Mouse (Mus musculus) brown adipose tissue, adult 24 weeks (tissue): ENCODE measurements at regions not wholly inside any gene's neighbourhood (a gene's known extent, or its start where the extent isn't known, plus 50 kb on each side); places are given as distances from the start of the nearest gene placed in this dataset.
"Not testable (repeated sequence)": the region's sequence is repeated elsewhere in the genome, so short reads cannot be mapped to it uniquely, and the experiment has no call there.

ENCODE experiments used
- H3K27ac ChIP-seq: fragments of 200-500 bp; replicated peaks from 2 replicates; pipeline ENCODE4 v1.5.1; 2012; ENCODE audit warnings: low read depth, mild to moderate bottlenecking, low read length
- H3K4me1 ChIP-seq: fragments of 200-500 bp; 2 replicates; pipeline ENCODE4 v1.6.1; 2012; ENCODE audit warnings: low read length, mixed read lengths; ENCODE audit not compliant: control insufficient read depth, insufficient read depth, insufficient read length
- H3K4me3 ChIP-seq: fragments of 200-500 bp; 2 replicates; pipeline ENCODE4 v1.5.1; 2012; ENCODE audit warnings: low read depth, mild to moderate bottlenecking, low read length, moderate library complexity; ENCODE audit not compliant: insufficient read depth

DNA sequence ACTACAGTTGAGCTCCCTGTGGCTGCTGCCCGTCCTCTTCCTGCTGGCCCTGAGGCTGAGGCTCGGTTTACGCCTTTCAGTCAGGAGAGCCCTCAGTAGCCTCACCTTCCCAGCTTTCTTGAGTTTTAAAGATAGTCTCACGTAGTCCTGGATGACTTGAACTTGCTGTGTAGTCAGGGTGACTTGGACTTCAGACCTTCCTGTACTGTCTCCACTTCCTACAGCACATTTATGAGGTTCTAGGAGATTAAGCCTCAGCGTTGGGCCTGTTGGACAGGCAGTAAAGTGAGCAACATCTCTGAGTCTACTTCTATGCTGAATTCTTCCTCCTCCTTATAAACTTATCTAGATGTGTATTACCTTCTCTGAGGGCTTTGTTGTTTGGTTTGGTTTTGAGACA, 546.2 kb downstream of the Zfp704 start:
- Histone ChIP-seq H3K4me3 (no peak overlapping the region), H3K27ac (no peak overlapping the region), H3K4me1 (no peaks in the 10 kb centered on the region)

- Histone ChIP-seq H3K4me1 (no peaks in the 10 kb centered on the region), H3K4me3 (no peak overlapping the region)
Observed at GRCm38 (mm10) chr3:9061396-9061795, 548.5 kb downstream of the Zfp704 start.

DNA sequence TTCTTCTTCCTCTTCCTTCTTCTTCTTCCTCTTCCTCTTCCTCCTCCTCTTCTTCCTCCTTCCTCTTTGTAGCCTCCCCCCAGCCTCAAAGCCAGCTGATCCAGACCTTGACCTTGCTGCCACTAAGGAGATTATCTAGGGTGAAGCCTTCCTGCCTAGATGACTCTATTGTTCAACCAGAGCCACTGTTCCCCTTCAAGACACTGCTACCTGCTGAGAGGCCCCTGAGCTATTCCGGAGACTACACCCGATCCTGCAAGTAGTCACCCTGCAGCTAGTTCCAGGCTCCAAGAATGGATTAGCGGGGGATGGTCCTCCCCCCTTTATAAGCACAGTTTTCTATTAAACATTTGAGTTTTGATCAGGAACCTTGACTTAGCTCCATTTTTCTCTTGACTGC, 552.2 kb downstream of the Zfp704 start:
- H3K27ac ChIP-seq, H3K4me1 ChIP-seq, H3K4me3 ChIP-seq: not testable (repeated sequence)

More at GRCm38 (mm10) chr3:9061396-9061795, 548.5 kb downstream of the Zfp704 start:
- H3K27ac ChIP-seq, result no peak overlapping the region

DNA sequence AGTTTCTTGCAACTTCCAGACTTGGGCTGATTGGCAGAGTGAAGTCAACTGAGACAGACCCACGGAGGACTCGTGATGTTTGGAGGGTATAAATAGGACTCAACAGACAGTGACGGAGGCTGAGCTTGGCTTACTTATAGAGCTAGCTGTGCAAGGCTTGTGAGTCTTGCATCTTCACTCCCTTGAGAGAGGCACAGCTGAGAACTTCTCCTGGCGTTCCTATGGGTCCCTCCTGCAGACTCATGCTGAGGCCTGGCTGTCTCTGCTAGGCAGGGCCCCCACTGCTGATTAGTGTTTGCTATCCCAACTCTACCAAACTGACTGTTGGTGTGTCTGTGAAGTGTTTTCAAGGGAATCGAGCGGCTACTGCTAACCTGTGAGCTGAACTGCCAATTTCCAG, 553.0 kb downstream of the Zfp704 start:
- Histone ChIP-seq H3K4me1 (no peaks in the 10 kb centered on the region), H3K4me3 (no peak overlapping the region), H3K27ac (no peak overlapping the region)

GRCm38 (mm10) chr3:9055780-9056179, 554.1 kb downstream of the Zfp704 start:
- no peak overlapping the region for H3K4me3 ChIP-seq
- H3K4me1 ChIP-seq, result no peaks in the 10 kb centered on the region
- H3K27ac ChIP-seq, result no peak overlapping the region
